Mouse (Mus musculus): ENCODE data around the gene Kcne4.

The Kcne4 gene

DNA sequence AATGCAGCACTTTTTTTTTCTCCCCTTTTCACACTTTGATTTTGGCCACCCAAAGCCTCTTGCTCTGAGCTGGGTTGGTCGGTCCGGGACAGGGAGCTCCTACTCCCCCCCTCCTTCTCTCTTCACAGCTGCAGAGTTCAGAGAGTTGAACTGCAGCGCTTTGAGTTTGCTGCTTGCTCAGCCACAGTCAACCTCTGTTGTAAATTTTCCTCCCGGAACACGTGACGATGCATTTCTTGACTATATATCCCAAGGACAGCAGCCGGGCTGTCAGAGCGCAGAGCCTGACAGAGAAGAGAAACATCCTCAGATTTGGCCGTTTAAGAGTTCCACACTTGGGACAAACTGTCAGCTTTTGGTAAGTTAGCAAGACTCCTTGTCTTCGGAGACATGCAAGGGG lies at the start of gene Kcne4:
Kcne4 (plus strand) TSS at position 120 of the 400 bp plus-strand sequence.
- no peak for DNase-seq (ENCODE audit: low spot score)

DNA sequence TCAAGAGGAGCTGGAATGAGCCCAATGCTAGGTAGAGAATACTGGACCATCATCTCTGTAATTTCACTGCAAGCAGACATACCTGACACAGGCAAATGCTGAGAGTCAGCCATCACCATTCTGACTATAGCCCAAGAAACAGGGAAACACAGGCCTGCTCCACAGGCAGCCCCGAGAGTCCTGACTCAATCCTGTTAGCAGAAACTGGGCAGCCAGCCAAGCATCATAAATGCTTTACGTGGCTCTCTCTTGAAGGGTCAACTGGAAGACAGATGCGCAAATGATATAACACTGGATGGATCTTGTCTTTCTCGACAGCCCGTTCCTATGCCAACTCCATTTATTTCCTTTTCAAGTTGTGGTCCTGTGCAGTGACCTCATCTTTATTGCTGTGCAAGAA lies 34.7 kb upstream of the Kcne4 start:
- DNase-seq (ENCODE audit: low spot score): no peak

DNA sequence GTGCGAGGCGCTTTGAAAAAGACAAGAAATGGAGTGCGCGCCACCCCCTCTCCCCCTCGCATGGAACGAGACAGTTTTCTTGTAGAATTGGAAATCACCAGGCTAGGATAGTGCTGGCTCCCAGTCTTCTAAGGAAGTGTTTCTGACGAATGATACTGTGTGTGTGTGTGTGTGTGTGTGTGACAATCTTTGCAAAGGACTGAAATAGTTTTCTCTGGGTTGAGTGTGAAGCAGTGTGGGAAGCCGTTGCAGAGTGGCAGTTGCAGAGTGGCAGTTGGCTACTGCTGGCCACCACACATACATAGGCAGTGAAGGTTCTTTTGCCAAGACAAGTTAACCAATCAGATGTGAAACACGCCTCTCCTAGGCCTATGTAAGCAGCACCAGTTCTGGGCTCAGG lies 31.6 kb upstream of the Kcne4 start:
- DNase-seq (ENCODE audit: low spot score): peak; percentile 11

DNA sequence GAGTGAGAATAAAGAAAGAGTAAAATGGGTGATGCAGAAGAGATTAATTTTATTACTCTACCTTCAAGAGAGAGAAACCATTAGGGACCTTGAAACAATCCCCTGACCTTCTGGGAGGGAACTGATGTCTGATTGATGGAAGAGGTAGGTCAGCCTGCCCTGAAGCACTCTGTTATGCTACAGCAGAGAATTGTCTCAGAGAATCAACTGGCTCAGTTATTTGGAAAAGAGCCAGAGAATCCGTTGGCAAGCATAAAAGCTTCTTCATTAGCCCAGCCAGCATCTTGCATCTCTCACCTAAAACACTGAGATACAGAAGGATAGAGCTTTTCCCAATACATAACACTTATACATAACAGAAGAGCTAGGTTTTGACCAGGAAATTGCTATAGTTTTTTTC lies 26.8 kb upstream of the Kcne4 start:
- no peak for DNase-seq (ENCODE audit: low spot score)

DNA sequence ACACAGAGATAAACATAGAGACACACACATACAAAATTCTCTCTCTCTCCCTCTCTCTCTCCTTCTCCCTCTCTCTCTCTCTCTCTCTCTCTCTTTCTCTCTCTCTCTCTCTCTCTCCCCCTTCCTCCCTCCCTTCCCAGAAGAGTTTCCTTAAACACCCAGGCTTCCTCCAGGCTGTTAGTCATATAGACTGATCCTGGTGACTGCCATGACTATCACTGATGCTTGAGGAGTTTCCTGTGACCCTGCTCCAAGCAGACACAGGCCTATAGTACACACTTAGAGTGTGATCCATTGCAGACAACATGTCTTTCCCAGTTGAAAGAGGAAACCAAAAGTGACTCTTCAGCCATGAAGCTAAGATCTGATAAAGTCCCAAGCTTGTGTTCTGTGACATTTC lies 9.1 kb upstream of the Kcne4 start:
- DNase-seq (ENCODE audit: low spot score): no peak

DNA sequence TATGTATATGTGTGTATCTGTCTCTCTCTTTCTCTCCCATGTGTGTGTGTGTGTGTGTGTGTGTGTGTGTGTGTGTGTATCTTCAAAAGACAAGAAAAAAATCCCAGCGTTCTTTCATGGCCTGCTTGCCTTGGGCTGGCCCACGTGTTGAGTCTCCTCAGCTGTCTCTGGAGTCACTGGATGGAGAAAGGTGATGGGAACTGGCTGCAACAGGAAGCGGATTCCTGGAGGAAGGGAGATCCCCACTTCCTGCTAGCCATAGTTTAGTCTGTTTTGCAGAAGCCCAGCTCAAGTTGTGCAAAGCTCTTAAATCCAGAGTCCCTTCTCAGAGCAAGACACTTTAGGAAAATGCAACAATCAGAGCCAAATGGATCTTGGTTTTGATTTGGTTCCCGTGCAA lies 6.7 kb upstream of the Kcne4 start:
- DNase-seq (ENCODE audit: low spot score): no peak

DNA sequence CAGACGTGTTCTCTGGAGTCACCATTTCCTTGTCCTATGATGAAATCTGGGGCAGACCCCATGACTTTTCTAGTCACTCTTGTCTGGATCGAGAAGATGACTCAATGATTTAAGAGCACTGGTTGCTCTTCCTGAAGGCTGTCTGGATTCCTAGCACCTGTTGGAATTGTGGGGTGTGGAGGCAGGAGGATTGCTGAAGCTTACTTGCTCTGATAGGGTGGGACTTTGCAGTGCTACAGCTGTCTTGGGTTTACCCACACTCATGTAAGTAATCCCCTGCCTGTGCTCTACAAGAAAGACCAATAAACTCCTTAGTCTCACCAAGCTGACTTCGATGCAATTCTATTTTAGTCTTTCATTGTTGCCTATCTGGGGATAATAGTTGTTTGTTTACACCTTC lies 5.7 kb upstream of the Kcne4 start:
- DNase-seq (ENCODE audit: low spot score): no peak

DNA sequence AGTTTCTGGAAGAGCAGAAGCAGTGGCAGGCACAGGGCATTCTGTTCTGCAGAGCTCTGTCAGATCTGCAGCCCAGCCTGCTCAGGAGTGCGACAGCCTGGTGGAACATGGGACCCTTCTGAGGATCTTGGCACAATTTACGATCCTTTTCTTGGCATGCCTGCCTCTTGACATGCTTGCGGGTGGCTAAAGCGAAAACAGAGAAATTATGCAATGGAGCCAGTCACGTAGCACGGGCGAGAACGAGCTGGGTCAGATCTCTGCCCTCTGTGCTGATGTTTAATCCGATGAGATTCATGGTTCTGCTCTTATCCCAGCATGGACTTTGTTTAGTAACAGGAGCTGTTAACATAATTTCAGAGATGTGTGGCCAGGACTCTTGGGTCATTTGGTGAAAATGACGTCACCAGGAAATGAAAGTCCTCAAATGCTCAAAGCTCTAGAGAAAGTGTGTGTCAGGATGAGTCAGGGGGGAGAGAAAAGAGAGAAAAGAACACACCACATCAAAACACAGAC lies 4.5 kb upstream of the Kcne4 start:
- DNase-seq (ENCODE audit: low spot score): no peak

DNA sequence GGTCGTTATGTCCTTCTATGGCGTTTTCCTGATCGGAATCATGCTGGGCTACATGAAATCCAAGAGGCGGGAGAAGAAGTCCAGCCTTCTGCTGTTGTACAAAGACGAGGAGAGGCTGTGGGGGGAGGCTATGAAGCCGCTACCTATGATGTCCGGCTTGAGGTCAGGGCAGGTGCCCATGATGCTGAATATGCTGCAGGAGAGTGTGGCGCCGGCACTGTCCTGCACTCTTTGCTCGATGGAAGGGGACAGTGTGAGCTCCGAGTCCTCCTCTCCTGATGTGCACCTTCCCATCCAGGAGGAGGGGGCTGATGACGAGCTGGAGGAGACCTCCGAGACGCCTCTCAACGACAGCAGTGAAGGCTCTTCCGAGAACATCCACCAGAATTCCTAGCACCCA lies 1.2 kb downstream of the Kcne4 start:
- DNase-seq (ENCODE audit: low spot score): no peak

DNA sequence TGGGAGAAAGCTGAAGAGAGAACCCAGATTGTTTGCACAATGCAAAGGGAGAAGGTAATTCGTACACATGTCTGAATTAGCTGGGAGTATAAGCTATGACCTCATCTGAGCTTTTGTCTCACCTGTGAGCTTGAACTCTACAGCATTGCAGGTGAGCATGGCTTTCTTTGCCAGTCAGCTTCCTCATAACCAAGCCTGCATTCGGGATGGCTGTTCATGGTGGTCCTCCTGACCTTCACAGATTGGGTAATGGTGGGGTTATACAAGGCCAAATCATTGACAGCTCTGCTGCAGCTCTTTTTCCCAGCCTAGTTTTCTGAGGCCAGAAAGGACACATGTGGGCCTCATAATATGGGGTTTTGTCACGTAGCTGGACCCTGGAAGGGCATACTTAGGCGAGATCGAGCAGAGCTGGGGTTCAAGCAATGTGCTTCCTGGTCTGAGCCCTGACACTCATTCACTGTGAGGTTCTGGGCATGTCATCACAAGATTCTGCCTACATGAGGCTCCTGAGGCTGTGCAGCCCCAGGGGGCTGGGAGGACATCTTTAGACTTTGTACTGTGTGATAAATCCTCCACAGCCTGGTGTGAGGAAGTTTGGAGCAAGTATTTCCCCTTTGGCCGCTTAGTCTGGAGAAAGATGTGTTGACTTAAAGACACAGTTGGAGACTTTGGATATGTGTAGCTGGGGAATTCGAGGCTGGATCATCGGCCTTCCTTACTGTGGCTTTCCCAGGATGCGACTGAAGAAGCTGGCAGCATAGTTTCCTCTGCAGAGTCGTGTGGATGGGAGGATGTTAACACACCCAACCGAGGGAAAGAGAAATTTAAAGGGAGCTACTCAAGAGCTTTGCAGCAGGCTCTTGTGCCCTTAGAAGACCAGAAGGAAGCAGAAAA lies 2.3 kb downstream of the Kcne4 start:
- DNase-seq (ENCODE audit: low spot score): no peak

DNA sequence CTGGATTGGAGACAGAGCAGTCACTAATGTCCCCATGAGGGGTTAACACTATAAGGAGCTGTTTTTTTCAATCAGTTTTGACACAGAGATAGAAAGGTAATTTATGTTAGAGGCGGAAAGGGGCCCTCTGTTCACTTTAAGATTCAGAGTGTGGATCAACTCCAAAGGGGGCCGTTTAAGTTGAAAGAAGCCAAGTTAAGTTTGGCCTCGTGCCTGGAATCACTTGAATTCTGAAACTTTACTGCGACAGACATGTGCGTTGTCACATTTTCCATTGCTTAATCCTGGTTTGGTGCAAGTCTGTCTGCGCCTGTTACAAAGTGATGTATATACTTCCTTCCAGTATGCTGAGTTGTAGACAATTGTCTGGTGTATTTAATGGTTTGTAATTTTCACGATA lies 3.0 kb downstream of the Kcne4 start:
- no peak for DNase-seq (ENCODE audit: low spot score)

DNA sequence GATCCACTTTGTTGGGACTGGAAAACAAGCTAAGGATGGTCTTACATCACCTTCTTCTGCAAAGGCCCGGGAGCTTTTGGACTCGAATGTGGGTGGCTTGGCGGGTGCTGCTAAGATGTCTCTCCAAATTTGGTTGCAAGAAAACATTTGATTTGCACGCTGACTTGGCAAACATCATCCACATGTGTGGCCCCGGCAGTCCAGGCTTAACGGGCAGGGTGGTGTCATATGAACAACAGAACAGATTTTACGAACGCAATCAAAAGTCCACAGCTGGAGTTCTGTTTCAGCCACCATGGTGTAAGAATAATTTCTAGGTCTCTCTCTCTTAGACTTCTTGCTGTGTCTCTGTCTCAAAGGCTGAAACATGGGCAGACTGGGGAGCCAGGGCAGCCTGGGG lies 3.6 kb downstream of the Kcne4 start:
- no peak for DNase-seq (ENCODE audit: low spot score)

DNA sequence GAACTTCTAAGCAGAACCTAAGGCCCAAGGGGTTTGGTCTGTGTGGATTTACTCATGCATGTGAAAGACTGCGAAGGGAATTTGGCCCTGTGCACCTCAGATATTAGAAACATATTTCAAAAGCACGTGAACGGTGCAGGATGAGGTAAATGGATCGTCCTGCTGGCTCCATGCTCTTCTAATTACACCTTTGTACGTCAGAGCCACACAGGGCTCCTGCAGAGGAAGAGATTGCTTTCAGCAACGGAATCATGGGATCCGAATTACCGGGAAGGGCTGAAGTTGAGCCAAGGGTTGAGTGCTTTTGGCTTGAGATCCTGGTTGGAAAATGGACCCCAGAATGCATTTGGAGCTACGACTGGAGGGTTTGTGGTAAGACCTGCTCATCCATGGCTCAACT lies 4.6 kb downstream of the Kcne4 start:
- DNase-seq (ENCODE audit: low spot score): no peak

DNA sequence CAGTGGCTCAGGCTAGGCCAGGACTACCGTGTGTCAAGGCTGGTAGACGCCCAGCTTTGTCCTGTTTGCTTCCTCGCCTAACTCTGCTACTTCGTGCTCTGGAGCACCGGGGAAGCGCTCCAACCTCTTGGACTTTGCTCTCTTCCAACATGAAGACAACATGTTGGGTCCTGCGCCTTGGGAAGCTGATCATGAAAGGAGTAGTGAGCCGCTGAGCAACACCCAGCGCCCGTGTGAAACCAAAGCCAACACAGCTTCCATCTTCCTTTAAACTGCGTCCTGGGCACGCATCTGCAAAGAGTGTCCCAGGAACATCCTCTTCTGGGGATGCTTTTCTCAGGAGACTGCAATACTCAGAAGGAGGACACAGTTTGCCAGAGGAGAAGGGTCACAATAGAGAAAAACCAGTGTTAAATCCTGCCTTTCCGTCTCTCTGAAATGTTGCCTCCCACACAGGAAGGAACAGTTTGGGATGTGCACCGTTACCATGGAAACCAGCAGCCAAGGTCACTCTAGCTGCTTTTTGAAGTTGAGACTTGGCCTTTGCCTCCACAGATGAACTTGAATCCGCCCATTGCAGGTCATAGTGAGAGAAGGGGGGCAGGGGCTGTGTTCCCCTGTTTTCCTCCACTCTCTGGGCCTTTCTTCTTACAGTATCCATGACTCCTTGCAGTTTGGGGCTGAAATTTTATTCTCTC lies 5.3 kb downstream of the Kcne4 start:
- DNase-seq (ENCODE audit: low spot score): no peak

DNA sequence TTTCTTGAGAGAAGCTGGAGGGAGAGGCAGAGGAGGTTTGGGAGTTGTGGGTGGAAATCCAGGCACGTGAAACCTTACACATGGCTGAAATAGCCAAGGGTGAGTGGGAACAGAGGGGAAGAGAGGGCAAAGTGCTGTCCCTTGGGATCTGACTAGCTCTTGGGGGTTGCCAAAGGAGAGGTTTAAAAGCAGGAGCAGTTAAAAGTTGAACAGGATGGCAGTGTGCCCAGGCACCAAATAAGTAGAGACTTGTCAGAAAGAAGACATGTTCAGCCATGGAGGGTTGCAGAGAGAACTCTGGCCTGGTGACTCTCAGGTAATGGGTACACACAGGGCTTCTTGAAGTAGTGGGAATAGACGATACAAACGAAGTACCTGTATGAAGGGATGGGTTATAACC lies 8.7 kb downstream of the Kcne4 start:
- DNase-seq (ENCODE audit: low spot score): no peak

DNA sequence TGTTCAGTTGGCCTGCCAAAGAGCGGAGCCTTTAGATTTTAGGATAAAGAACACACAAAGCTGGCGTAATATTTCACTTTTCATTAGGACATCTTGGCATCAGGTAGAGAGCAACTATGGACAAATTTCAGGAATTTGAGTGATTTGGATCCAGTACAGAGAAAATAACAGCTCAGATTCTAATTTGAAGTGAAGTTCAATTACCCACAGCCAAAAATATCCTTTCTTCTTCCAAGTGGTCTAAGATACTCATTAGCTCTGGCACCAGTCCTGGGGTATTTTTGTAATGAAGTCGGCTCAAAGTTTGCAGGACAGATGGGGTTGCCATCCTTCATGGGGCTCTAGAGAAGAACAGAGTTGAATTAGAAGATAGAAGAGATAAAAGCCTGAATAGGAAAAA lies 21.9 kb downstream of the Kcne4 start:
- DNase-seq (ENCODE audit: low spot score): no peak

DNA sequence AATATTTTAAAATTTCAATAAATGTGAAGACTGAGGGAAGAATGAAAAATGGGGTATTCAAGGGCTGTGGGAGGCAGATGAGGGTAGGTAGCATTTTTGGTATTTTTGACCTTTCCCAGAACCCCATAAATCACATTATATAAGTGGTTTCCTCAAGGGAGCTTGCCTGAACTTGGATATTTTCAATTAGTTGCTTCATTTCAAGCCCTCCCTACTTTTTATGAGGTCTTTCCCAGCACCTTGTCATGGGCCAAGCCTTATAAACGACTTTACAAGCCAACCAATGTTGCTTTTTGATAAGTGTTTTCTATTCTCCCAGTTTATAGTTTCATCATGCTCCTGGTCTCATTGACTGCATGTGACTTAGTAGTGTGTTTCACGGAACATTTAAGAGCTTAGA lies 24.2 kb downstream of the Kcne4 start:
- DNase-seq (ENCODE audit: low spot score): no peak

DNA sequence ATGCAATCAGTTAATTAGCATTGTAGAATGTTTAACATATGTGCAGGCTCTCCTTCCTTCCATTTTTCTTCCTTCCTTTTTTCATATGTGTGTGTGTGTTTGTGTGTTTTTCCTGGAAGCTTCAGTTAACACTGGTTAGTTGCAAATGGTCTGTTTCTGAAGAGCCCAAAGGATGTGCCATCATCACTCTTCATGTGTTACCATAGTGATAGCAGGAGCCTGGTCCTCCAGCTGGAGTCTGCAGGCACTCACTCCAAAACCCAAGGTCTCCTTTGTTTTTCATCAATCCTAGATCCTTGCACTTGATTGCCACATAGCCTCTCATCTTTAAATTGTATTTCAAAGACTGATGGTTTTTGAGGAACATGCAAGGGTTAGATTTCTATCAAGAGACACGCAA lies 29.1 kb downstream of the Kcne4 start:
- DNase-seq (ENCODE audit: low spot score): no peak

DNA sequence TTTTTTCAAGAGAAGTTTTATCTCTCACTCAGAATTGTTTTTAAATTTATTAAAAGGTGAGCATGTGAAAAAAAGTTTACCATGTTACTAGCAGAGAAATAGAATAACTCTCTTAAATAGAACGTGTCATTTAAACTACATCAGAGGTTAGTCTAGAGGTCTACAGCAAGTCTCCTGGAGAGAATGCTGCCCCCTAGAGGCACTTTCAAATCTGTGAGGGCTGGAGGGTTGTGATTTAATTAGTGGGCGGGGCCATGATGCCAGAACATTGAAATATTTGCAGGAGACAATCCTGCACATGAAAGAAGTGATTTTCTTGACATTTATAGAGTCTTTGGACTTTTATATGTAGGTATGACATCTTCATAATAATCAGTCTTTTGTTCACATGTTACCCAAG lies 29.9 kb downstream of the Kcne4 start:
- peak; percentile 18 for DNase-seq (ENCODE audit: low spot score)

DNA sequence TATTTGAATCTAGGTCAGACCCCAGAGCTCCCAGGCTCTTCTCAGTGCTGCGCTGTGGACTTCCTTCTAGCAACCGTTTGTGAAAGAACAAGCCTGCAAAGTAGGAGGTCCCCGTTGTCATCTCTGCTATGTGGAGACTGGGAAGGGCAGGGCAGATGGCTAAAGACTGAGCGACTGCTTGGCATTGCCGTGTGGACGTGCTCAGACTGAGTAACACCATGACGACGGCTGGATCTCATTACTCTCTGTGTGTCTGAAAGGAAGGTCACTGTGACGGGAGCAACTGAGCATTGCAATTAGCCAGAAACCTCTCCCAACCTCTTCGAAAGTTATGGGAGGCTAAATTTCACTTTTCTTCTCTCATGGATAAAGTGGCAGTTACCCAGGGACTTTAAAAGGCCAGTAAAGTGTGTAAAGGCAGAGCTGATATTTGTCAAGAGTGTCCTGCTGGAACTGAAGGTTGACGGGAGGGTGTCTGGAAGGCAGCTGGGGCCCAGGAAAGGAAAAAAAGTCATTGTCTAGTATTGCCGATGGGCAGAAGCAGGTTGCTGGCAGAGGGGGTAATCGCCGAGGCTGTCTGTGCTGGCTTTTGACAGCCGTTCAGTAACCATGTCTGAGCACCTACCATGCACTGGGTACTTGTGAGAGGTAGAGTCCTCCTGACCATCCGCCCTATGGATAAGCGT lies 36.0 kb downstream of the Kcne4 start:
- DNase-seq (ENCODE audit: low spot score): no peak

DNA sequence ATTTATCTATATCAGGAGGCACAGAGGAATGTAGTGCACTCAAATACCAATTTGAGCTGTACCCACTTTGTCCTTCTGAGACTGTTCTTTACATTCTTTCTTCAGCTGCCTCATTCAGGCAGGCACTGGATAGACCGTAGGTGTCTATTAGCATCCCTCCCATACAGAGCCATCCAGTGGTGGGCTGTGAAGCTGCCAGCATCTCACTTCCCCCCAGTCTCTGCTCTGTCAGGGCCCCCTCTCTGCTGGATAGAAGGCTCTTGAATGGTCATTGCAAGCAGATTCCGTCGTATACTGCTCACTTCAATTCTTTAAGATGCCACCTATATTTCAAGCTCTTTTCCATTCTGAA lies 36.5 kb downstream of the Kcne4 start:
- no peak for DNase-seq (ENCODE audit: low spot score)

DNA sequence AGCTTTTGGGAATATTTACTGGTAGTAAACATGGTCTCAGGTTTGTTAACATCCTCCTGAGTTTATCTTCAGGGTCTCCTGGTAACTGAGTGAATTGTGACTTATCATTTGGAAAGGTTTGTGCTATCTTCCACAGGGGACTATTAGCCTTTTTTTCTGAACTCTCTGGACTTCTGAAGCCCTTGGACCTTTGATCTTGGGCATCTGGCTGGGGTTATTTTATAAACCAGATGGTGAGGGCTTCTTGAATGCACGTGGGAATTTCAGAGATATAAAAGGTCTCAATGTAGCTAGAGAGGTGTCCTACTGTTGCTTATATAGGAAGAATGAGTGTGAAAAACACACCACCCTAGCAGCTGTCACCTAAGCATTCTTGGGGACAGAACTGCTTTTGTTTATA lies 37.7 kb downstream of the Kcne4 start:
- no peak for DNase-seq (ENCODE audit: low spot score)

DNA sequence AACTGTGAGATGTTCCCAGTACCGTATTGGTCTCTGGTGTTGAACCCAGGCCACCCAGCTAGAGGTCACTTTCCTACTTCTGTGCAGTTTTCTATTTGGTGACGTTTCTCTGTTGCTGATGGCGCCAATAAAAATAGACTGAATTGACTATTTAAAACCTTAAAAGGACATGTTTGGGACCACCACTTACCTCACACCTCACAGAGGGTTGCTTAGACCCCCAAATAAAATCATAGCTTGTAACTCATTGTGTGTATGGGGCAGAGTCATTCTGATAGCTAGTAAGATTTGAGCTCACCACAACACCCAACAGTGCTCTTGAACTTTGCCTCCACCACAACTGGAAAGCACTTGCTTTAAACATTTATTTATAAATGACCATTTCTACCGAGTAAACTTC lies 43.0 kb downstream of the Kcne4 start:
- DNase-seq (ENCODE audit: low spot score): no peak
